Mouse (Mus musculus): ENCODE measurements at regions not wholly inside any gene's neighbourhood (a gene's known extent, or its start where the extent isn't known, plus 50 kb on each side); places are given as distances from the start of the nearest gene placed in this dataset.

GRCm38 (mm10) chr10:105656788-105657187 is 82.5 kb upstream of the Tmtc2 start:
- TF ChIP-seq ZNF384 (IDR thresholded peaks at IDR 0.05; ENCODE audit: low read depth, low read length) (no peak), MAFK (IDR thresholded peaks at IDR 0.05; ENCODE audit: insufficient read depth, low read depth, low read length) (no peak), HCFC1 (IDR thresholded peaks at IDR 0.05; ENCODE audit: borderline replicate concordance, insufficient read depth, low read length) (no peak), ZC3H11A (IDR thresholded peaks at IDR 0.05; ENCODE audit: borderline replicate concordance, low read depth, low read length) (no peak), CHD2 (IDR thresholded peaks at IDR 0.05; ENCODE audit: low read depth, low read length) (no peak)

Data from ES-E14 (cell line).